Mouse (Mus musculus) left cerebral cortex, adult 18-20 months (tissue): ENCODE results near the gene Slc28a2. TPM values are rescaled to one million over a fixed set of nuclear protein-coding genes. Genes with fewer than 3 reads are reported as not detected.
A peak's percentile ranks its signal among the peaks of the same experiment; 100 is the strongest.
"Not testable (repeated sequence)": the region's sequence is repeated elsewhere in the genome, so short reads cannot be mapped to it uniquely, and the experiment has no call there.

Source experiments
- DNase-seq, 2 experiments: peaks; one replicate each; pipeline ENCODE4 v3.0.0; 2021 to 2022; ENCODE audit warnings: low spot score in 2 of 2, mixed read lengths in 1 of 2
- long read RNA-seq, 2 experiments: library from polyadenylated mRNA; stranded (forward); transcript quantifications; one replicate each; pipeline ENCODE4 v2.0.0; 2021
- total RNA-seq, 2 experiments: library from RNA; stranded (reverse); gene quantifications; 2 replicates each; pipeline ENCODE4 v1.2.3; 2021

Slc28a2 gene
- under 1 TPM; 0.26 to 0.30 TPM for total RNA-seq
- long read RNA-seq, experiment 1: 0 reads
- long read RNA-seq, experiment 2: 0 reads

GRCm38 (mm10) chr2:122426200-122426599 lies at the start of gene Slc28a2:
TSS of gene Slc28a2 (plus strand) at chr2:122426477.
- DNase-seq: not testable (repeated sequence)

DNA sequence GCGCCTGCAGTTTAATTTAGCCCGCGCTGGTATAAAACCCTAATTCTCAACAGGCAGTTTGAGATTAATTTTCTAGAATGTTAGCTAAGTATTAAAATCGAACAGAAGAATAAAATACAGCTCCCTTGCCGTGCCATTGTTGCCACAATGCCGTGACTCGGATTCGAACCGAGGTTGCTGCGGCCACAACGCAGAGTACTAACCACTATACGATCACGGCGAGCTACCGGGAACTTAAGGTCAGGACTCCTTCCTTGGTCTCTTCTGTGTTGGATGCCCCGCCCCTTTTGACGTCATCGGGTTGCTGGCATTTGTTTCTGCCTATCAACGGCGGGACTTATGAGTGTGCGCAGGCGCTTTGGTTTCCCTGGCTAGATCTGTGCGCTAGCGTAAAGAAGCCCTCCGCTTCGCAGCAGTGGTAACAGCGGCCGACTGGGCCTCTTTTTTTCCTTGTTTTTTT lies 49.0 kb upstream of the Slc28a2 start:
- DNase-seq: peak; percentile 95 to 97

DNA sequence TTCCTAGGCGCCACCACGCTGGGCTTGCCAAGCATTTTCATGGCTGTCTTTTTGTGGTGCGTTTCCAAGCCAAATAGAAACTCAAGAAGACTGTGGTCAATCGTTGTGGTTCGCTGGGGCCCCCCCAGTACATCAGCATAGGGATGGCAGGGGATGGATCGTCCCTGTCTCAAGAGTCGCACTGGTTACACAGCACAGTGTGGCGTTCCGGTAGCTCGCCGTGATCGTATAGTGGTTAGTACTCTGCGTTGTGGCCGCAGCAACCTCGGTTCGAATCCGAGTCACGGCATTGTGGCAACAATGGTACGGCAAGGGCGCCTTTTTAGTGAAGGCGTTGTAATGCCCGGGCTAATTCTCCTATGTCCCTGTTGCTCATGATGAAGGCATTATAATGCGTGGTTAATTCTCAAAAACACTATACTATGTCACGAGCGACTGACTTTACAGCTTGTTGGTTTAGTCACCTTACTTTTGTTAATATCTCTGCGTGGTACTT lies 48.5 kb upstream of the Slc28a2 start:
- peak; percentile 71 to 77 for DNase-seq

- no peak for DNase-seq
Measured at GRCm38 (mm10) chr2:122378421-122379291, 47.6 kb upstream of the Slc28a2 start.

- no peak for DNase-seq
Measured at GRCm38 (mm10) chr2:122379292-122379650, 47.0 kb upstream of the Slc28a2 start.

DNA sequence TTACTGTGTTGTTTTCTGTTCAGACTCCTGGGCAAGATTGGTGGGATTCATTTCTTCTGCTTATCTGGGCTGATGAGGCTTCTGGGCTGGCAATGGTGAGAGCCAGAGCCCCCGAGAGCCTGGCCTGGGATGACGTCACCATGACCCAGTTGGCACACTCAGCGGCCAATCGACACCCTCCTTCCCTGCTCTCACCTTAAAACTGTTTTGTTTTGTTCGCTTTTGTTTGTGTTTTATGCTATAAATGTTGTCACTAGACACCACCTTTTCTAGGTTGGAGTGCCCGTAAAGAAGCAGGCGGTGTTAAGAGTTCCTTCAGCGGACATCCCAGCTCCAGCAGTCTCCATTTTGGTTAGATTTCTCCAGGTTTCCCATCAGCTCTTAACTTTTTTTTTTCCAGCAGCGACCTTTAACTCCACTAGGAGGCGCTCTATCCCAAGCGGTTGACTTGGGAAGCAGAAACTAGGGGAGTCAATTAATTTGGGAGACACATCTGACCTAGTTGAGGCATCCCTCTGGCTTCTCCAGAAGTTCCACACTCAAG lies 45.4 kb upstream of the Slc28a2 start:
- DNase-seq: peak; percentile 61 to 65

GRCm38 (mm10) chr2:122381329-122382103 lies 44.8 kb upstream of the Slc28a2 start:
- DNase-seq: no peak

- DNase-seq: no peak
Measured at GRCm38 (mm10) chr2:122382121-122382520, 44.2 kb upstream of the Slc28a2 start.

DNA sequence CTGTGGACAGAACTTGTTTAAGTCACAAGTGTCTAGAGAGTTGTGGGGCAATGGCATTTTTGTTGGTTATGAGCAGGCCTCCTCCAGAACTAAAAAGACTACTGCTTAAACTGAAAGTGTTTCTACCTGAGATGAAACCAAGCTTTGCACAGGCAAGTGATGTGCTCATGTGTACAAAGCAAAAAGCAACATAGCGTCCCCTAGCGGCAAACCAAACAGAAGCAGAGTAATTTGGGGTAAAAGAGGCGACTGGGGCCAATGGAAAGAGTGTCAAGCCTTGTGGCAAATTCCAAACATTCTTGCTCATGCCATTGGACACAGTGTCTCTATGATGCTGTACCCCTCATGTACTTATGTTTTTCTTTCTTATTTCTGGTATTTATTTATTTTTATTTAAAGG lies 41.2 kb upstream of the Slc28a2 start:
- no peak for DNase-seq

DNA sequence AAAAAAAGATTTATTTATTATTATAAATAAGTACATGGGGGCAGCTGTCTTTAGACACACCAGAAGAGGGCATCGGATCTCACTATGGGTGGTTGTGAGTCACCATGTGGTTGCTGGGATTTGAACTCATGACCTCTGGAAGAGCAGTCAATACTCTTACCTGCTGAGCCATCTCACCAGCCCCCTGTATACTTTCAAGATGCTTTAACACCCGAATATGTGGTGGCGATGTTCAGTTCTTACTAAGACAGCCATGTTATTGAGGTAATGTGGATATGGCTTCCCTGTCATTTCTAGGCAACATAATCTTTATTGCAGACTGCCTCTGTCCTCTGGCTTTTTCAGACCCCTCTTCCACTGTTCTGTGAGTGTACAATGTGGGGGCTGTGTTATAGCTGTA lies 39.1 kb upstream of the Slc28a2 start:
- not testable (repeated sequence) for DNase-seq

DNA sequence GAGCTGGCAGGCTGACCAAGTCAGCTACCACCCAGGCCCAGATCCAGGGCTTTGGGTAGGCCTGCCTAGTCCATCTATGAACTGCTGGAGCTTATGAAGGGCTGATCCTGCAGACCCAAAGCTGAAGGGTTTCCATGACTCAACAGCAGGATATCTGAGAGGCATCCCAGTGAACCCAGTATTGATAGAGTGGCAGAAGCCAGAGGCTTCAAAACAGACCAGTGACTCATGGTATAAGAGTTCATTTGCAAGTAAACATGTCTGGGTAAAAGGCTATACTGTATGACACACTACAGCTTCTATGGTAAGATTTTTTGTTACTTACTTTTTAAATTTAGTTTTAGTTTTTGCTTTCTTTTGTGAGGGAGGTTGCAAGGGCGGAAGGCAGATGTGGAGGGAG lies 30.1 kb upstream of the Slc28a2 start:
- no peak for DNase-seq

GRCm38 (mm10) chr2:122407607-122408006 lies 18.7 kb upstream of the Slc28a2 start:
- no peak for DNase-seq

GRCm38 (mm10) chr2:122408928-122409327 lies 17.3 kb upstream of the Slc28a2 start:
- DNase-seq: no peak

DNA sequence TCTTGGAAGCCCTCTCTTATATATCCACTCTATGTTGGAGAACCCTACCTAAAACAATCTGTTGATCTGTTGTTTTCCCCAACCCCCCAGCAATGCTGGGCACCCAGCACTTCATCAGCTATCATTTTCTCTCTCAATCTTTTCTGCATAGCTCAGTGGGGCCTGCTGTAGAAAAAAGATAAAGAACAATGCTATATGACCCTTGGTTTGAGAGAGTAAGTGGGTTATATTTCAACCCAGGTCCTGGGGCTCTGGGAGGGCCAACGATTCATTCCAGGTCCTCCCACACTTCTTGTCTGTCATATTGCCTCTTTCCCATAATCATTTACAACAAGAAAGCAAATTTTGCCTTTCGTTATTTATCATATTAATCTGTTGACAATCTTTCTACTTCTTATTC lies 368 bp downstream of the Slc28a2 start:
- DNase-seq: not testable (repeated sequence)

DNA sequence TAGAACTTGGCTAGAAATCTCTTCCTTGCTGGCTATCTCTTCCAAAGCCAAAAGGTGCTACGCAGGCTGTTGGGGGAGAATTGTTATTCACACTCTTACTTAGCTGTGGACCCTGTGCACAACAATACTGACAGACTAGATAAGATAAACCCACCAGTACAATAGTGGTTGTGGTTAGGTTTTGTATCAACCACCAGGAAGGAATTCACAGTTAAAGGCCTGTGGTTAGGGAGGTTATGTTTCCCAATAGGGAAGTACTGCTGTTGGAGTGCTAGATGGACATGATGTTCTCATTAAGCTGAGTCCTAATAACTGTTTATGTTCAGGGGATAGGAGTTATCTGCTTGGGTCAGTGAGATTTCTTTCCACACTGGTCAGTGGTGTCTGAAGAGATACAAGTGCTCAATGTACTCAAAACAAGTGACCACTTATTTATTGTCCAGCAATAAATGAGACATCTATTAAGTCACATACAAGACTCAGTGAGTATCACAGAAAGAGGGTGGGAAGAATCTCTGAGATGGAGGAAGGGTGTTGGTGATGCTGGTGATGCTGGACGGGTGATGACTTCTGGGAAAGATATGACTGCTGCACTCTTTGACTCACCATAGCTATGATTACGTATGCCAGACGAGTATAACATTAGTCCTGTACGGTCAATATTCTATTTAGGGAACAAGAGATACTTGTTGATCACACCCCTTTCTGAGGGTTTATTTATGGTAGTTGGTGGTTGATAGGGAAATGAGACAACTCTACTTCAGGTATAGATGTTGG lies 12.6 kb downstream of the Slc28a2 start:
- not testable (repeated sequence) for DNase-seq

DNA sequence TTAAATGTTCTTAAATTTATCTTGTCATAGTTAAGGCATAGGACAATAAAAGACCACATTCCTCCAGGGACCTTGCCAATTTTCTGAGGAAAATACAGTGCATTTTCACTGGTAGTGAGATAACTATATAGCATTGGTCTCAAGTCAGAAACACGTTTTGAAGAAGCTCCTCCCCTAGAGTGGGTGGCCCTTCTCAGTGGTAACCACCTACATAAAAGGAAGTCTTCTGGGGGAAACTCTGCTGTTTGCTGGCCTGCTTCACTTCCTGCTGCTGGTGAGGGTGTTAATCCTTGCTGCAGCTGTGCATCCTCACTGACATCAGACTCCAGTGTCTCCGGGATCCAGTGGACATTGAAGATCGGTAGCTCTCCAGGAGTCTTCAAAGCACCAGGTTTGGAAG lies 14.2 kb downstream of the Slc28a2 start:
- DNase-seq: not testable (repeated sequence)

DNA sequence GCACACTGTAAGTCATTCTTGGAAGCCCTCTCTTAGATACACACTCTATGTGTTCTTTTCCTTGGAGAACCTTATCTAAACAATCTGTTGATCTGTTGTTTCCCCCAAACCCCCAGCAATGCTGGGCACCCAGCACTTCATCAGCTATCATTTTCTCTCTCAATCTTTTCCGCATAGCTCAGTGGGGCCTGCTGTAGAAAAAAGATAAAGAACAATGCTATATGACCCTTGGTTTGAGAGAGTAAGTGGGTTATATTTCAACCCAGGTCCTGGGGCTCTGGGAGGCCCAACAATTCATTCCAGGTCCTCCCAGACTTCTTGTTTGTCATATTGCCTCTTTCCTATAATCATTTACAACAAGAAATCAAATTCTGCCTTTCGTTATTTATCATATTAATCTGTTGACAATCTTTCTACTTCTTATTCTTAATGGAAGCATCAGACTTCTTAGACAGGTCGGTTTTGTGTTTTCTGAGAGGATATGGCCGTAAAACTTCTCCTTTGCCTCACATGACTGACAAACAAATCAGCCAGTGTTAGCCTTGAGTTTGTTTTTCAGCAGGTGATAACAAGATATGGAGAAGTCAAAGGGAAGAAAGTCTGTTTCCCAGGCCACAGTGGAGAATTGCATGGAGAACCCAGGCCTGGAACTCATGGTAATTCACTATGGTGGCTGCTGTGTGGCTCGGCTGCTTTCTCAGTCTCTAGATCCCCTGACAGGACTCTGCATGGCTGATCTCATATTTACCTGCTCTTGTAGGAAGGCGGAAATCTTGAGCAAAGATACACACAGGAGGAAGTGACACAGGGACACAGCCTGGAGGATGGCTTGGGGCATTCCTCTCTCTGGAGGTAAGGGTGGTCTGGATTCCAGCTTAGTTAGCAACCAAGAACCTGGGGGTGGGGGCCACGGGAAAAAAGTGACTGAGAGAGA lies 15.0 kb downstream of the Slc28a2 start:
- no peak for DNase-seq

DNA sequence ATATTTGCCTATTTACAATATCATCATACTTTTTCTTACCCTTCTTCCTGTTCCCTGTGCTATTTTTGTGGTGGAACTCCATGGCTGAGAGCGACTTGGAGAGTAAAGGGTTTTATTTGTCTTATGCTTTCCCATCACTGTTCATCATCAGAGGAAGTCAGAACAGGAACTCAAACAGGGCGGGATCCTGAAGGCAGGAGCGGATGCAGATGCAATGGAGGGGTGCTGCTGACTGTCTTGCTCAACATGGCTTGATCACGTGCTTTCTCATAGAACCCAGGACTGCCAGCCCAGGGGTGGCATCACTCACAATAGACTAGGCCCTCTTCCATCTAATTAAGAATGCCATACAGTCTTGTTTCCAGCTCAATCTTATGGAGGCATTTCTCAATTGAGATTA lies 24.1 kb downstream of the Slc28a2 start:
- DNase-seq: no peak

- no peak for DNase-seq
Measured at GRCm38 (mm10) chr2:122452426-122452825, 26.1 kb downstream of the Slc28a2 start.

DNA sequence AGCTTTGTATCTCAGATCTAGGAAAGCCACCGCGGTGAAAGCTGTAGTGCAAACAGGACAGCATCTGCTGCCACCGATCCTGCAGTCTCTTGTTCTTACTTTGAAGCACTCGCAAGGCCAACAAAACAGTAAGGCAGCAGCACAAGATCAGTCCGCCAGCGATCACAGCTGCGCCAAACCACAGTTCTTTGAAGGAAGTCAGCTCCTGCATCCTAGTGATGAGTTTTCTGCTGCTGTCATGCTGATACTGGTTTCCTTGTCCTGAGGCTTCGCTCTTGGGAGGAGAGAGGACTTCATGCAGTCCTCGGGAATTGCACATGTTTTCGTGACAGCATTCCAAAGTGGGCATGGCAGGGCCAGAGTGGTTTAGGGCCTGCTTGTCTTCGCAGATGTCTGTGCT lies 40.6 kb downstream of the Slc28a2 start:
- DNase-seq: no peak
